Mouse (Mus musculus) megakaryocyte, embryonic 14.5 days (primary cell): Measurements from ENCODE around the gene Isy1. TPM values are rescaled to one million over a fixed set of nuclear protein-coding genes. Genes with fewer than 3 reads are reported as not detected.

Source experiments
- H3K27me3 ChIP-seq: replicated peaks from 2 replicates; pipeline ENCODE3; 2012; ENCODE audit warnings: inconsistent platforms
- H3K36me3 ChIP-seq: replicated peaks from 2 replicates; pipeline ENCODE3; 2012; ENCODE audit warnings: low read length, inconsistent platforms, mixed read lengths
- H3K4me1 ChIP-seq: 2 replicates; pipeline ENCODE4 v1.6.1; 2012; ENCODE audit warnings: inconsistent platforms
- H3K4me3 ChIP-seq: replicated peaks from 2 replicates; pipeline ENCODE3; 2012; ENCODE audit warnings: moderate library complexity, mild to moderate bottlenecking, inconsistent platforms
- H3K9me3 ChIP-seq: 2 replicates; pipeline ENCODE4 v1.6.1; 2012; ENCODE audit warnings: inconsistent platforms
- FLI1 ChIP-seq: IDR thresholded peaks from 2 replicates; pipeline ENCODE4 v1.6.1; 2012; ENCODE audit warnings: low read length, inconsistent platforms, mixed read lengths
- GATA1 ChIP-seq: IDR thresholded peaks from 3 replicates; pipeline ENCODE4 v1.6.1; 2012; ENCODE audit warnings: mixed read lengths, low read length, inconsistent platforms, borderline replicate concordance
- polyA plus RNA-seq: library from polyadenylated mRNA; stranded (reverse); fragments of >175 nt; gene quantifications from 2 replicates; pipeline ENCODE4 v1.2.3, GENCODE M21; 2012; ENCODE audit warnings: low replicate concordance; ENCODE audit not compliant: insufficient read depth

Isy1 gene
- polyA plus RNA-seq, 1 experiment: 34.7 TPM

DNA sequence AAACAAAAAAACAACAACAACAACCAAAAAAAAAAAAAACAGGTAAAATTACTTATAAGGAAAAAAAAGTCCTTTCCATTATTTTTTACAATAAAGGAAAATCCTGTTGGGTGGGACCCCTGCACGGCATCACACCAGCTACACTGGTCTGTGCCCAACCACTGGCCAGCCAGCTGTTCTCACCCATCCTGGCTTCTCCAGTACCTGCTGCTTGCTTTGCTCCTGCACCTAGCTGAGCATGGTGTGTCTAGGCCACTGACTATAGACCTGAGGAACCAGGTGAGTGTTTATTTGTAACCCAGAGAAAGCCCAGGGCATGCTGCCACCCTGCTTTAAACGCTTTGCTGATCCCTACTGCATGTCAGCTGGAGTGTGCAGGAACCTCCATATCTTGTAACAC lies 18.2 kb downstream of the Isy1 start:
- H3K4me1 ChIP-seq: peaks cover 35% of the 10 kb centered on the region
- no peaks in the 10 kb centered on the region for H3K27me3 ChIP-seq
- no peak for TF ChIP-seq GATA1
- no peak for TF ChIP-seq FLI1
- no peaks in the 10 kb centered on the region for H3K9me3 ChIP-seq
- H3K4me3 ChIP-seq: no peak overlapping the region
- peaks cover 98% of the 10 kb centered on the region for H3K36me3 ChIP-seq

- Histone ChIP-seq H3K4me1 (peaks cover 55% of the 10 kb centered on the region), H3K36me3 (peaks cover 69% of the 10 kb centered on the region), H3K4me3 (no peak overlapping the region), H3K27me3 (no peaks in the 10 kb centered on the region), H3K9me3 (no peaks in the 10 kb centered on the region)
- TF ChIP-seq FLI1 (no peak), GATA1 (no peak)
These were observed 24.1 kb downstream of the Isy1 start for GRCm38 (mm10) chr6:87814486-87814885.

GRCm38 (mm10) chr6:87812656-87813055 lies 25.9 kb downstream of the Isy1 start:
- peaks cover 67% of the 10 kb centered on the region for H3K4me1 ChIP-seq
- H3K9me3 ChIP-seq: no peaks in the 10 kb centered on the region
- H3K36me3 ChIP-seq: peaks cover 67% of the 10 kb centered on the region
- peak overlapping the region; percentile 100 for H3K4me3 ChIP-seq
- H3K27me3 ChIP-seq: no peaks in the 10 kb centered on the region
- TF ChIP-seq FLI1 (no peak), GATA1 (no peak)

GRCm38 (mm10) chr6:87811675-87812338 lies 26.8 kb downstream of the Isy1 start, which contains the start of gene Rab43:
TSS of gene Rab43 (minus strand) at chr6:87812164.
- Histone ChIP-seq H3K4me3 (peak within 1 kb of the TSS; percentile 100), H3K36me3 (peaks cover 63% of the 10 kb centered on the region), H3K9me3 (no peaks in the 10 kb centered on the region), H3K27me3 (no peaks in the 10 kb centered on the region), H3K4me1 (peaks cover 67% of the 10 kb centered on the region)
- TF ChIP-seq FLI1: no peak
- TF ChIP-seq GATA1: no peak

DNA sequence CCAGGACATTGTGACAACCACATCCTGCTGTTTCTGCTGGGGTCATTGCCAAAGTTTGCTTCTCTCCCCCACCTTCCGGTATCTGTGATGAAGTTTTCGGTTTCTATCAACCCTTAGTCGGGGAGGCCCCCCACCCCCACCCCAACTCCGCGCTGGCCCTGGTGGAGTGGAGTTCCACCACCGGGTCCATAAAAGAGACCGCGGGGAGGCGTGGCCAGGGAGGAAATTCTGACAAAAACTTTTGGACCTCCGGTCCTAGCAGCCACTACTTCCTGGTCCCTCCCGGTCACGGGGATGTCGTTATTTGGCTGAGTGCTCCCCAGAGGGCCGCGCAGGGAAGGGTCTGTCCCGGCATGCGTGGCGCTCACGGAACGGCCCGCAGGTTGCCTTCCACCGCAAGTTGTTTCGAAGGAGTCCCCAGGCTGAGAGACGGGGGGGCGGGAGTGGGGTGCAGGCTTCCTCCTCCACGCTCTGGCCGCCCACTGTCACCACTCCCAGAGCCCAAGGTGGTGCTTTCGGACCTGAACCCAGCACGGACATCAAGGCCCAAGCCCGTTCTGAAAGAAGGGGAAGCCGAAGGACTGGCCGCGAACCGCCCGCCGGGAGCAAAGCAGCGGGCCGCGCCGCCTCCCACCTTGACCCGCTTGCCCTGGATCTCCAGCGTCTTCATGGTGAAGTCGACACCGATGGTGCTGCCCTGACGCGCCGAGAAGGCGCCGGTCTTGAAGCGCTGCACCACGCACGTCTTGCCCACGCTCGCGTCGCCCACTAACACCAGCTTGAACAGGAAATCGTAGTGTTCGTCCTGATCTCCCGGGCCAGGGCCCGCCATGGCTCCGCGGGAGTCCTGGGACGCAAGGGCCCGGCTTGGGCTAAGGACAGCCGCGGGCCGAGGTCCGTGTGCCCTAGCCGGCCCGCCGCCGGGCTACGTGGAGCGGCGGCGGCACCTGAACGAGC lies 27.6 kb downstream of the Isy1 start:
- peaks cover 56% of the 10 kb centered on the region for H3K36me3 ChIP-seq
- H3K9me3 ChIP-seq: no peaks in the 10 kb centered on the region
- TF ChIP-seq GATA1: no peak
- no peak for TF ChIP-seq FLI1
- no peaks in the 10 kb centered on the region for H3K27me3 ChIP-seq
- peak overlapping the region; percentile 100 for H3K4me3 ChIP-seq
- H3K4me1 ChIP-seq: peaks cover 69% of the 10 kb centered on the region

DNA sequence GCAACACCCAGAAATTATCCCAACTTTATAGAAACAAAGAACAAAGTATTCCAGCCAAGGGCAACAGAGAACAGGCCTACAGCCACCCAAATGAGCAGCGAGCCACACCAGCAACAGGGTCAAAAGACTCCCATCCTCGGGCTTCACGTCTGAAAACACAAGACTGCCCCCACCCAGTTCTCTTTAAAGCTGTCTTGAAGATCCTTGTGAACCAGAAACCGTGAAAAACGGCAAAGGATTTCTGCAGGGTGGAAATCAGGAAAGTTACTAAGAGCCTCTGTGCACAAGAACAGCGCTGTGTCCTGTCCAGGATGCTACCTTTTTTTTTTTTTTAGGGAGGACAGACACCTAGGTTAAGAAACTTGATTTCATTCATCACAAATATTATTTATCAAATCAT lies 28.3 kb downstream of the Isy1 start:
- Histone ChIP-seq H3K27me3 (no peaks in the 10 kb centered on the region), H3K36me3 (peaks cover 54% of the 10 kb centered on the region), H3K4me1 (peaks cover 76% of the 10 kb centered on the region), H3K4me3 (peak overlapping the region; percentile 100), H3K9me3 (no peaks in the 10 kb centered on the region)
- TF ChIP-seq FLI1 (no peak), GATA1 (no peak)

GRCm38 (mm10) chr6:87809651-87810161 lies 28.9 kb downstream of the Isy1 start:
- Histone ChIP-seq H3K9me3 (no peaks in the 10 kb centered on the region), H3K27me3 (no peaks in the 10 kb centered on the region), H3K4me3 (peak overlapping the region; percentile 100), H3K36me3 (peaks cover 54% of the 10 kb centered on the region), H3K4me1 (peaks cover 82% of the 10 kb centered on the region)
- TF ChIP-seq FLI1: no peak

GRCm38 (mm10) chr6:87809144-87809543 lies 29.5 kb downstream of the Isy1 start:
- H3K36me3 ChIP-seq: peaks cover 55% of the 10 kb centered on the region

GRCm38 (mm10) chr6:87808521-87808920 lies 30.1 kb downstream of the Isy1 start:
- H3K27me3 ChIP-seq: no peaks in the 10 kb centered on the region
- peak overlapping the region; percentile 2 for H3K4me3 ChIP-seq
- H3K36me3 ChIP-seq: peaks cover 55% of the 10 kb centered on the region
- TF ChIP-seq GATA1 (no peak), FLI1 (no peak)
- no peaks in the 10 kb centered on the region for H3K9me3 ChIP-seq
- peaks cover 88% of the 10 kb centered on the region for H3K4me1 ChIP-seq

More at GRCm38 (mm10) chr6:87809144-87809543, 29.5 kb downstream of the Isy1 start:
- Histone ChIP-seq H3K4me1 (peaks cover 87% of the 10 kb centered on the region), H3K27me3 (no peaks in the 10 kb centered on the region), H3K4me3 (peak overlapping the region; percentile 100), H3K9me3 (no peaks in the 10 kb centered on the region)
- no peak for TF ChIP-seq FLI1
- no peak for TF ChIP-seq GATA1

- TF ChIP-seq GATA1 (no peak), FLI1 (no peak)
- H3K4me1 ChIP-seq: peaks cover 85% of the 10 kb centered on the region
- H3K4me3 ChIP-seq: peak overlapping the region; percentile 59
- no peaks in the 10 kb centered on the region for H3K27me3 ChIP-seq
- H3K9me3 ChIP-seq: no peaks in the 10 kb centered on the region
- H3K36me3 ChIP-seq: peaks cover 53% of the 10 kb centered on the region
These were observed 30.7 kb downstream of the Isy1 start for GRCm38 (mm10) chr6:87807735-87808440.
